Mouse (Mus musculus) CH12.LX (cell line): ENCODE results near the gene Rpa2. TPM values are rescaled to one million over a fixed set of nuclear protein-coding genes. Genes with fewer than 3 reads are reported as not detected.

Source experiments
- DNase-seq: peaks from one replicate; pipeline ENCODE4 v3.0.0-alpha.2; 2013; ENCODE audit errors: extremely low read depth
- H3K27ac ChIP-seq: 2 replicates; pipeline ENCODE4 v1.5.1; 2012; ENCODE audit warnings: low read depth, mild to moderate bottlenecking, control low read depth, moderate library complexity; ENCODE audit not compliant: insufficient read depth
- H3K27me3 ChIP-seq: replicated peaks from 2 replicates; pipeline ENCODE3; 2012; ENCODE audit warnings: inconsistent platforms
- H3K36me3 ChIP-seq, 2 experiments: replicated peaks in 1 of 2; 2 replicates each; pipeline versions ENCODE3 to v1.6.1; 2012; ENCODE audit warnings: inconsistent platforms in 1 of 2, low read length in 1 of 2, mild to moderate bottlenecking in 1 of 2, mixed read lengths in 1 of 2, moderate library complexity in 1 of 2; ENCODE audit not compliant: control insufficient read depth in 1 of 2, insufficient read depth in 1 of 2
- H3K4me1 ChIP-seq, 2 experiments: 2 replicates each; pipeline ENCODE4 v1.6.1; 2012; ENCODE audit warnings: inconsistent platforms in 1 of 2, moderate library complexity in 1 of 2; ENCODE audit not compliant: insufficient read depth in 2 of 2, control insufficient read depth in 1 of 2
- H3K4me2 ChIP-seq: 2 replicates; pipeline ENCODE4 v1.6.1; 2012; ENCODE audit warnings: low read depth, mild to moderate bottlenecking, control low read depth; ENCODE audit not compliant: poor library complexity, insufficient read depth, severe bottlenecking
- H3K4me3 ChIP-seq, 3 experiments: fragments of 150-350 bp in 1 of 3; sonication (generic) in 1 of 3; replicated peaks in 1 of 3; 2 replicates each; pipeline versions ENCODE3 to v1.5.1; 2011 to 2012; ENCODE audit warnings: low read depth in 2 of 3, low read length in 2 of 3, mild to moderate bottlenecking in 2 of 3, moderate library complexity in 2 of 3, control low read depth in 1 of 3, improper control_type of control experiment in 1 of 3, inconsistent platforms in 1 of 3, mixed read lengths in 1 of 3; ENCODE audit not compliant: poor library complexity in 1 of 3
- H3K79me2 ChIP-seq: replicated peaks from 2 replicates; pipeline ENCODE4 v1.6.1; 2012; ENCODE audit warnings: mild to moderate bottlenecking, moderate library complexity; ENCODE audit not compliant: control insufficient read depth, poor library complexity, insufficient read depth, severe bottlenecking; ENCODE audit errors: extremely low read depth
- H3K9ac ChIP-seq: 2 replicates; pipeline ENCODE4 v1.6.1; 2012; ENCODE audit warnings: low read depth, mild to moderate bottlenecking, control low read depth, moderate library complexity; ENCODE audit not compliant: insufficient read depth
- H3K9me3 ChIP-seq: replicated peaks from 2 replicates; pipeline ENCODE3; 2012; ENCODE audit warnings: low read length, inconsistent platforms, mixed read lengths
- BHLHE40 ChIP-seq: IDR thresholded peaks from 2 replicates; pipeline ENCODE4 v1.6.1; 2011; ENCODE audit warnings: mild to moderate bottlenecking, low read depth, low read length, improper control_type of control experiment
- CHD2 ChIP-seq: IDR thresholded peaks from 2 replicates; pipeline ENCODE4 v1.6.1; 2011; ENCODE audit warnings: low read length, improper control_type of control experiment
- E2F4 ChIP-seq: IDR thresholded peaks from 2 replicates; pipeline ENCODE4 v1.6.1; 2011; ENCODE audit warnings: low read depth, low read length, improper control_type of control experiment; ENCODE audit not compliant: insufficient replicate concordance
- EP300 ChIP-seq: IDR thresholded peaks from 2 replicates; pipeline ENCODE4 v1.6.1; 2011; ENCODE audit warnings: low read length, improper control_type of control experiment
- ETS1 ChIP-seq: conservative IDR thresholded peaks from 2 replicates; pipeline ENCODE4 v1.6.1; 2012; ENCODE audit warnings: low read depth, mild to moderate bottlenecking, inconsistent platforms, low read length, improper control_type of control experiment, moderate library complexity
- GABPA ChIP-seq: IDR thresholded peaks from 2 replicates; pipeline ENCODE4 v1.6.1; 2012; ENCODE audit warnings: low read depth, low read length, improper control_type of control experiment, inconsistent platforms; ENCODE audit not compliant: insufficient replicate concordance
- HCFC1 ChIP-seq: IDR thresholded peaks from 2 replicates; pipeline ENCODE4 v1.6.1; 2012; ENCODE audit warnings: low read depth, mild to moderate bottlenecking, inconsistent platforms, low read length, improper control_type of control experiment
- IRF4 ChIP-seq: IDR thresholded peaks from 2 replicates; pipeline ENCODE4 v1.6.1; 2014; ENCODE audit warnings: low read depth, mild to moderate bottlenecking, inconsistent platforms, low read length, improper control_type of control experiment
- JUND ChIP-seq: conservative IDR thresholded peaks from 2 replicates; pipeline ENCODE4 v1.6.1; 2011; ENCODE audit warnings: low read depth, low read length, improper control_type of control experiment
- MAFK ChIP-seq: IDR thresholded peaks from 2 replicates; pipeline ENCODE4 v1.6.1; 2011; ENCODE audit warnings: low read length, improper control_type of control experiment; ENCODE audit not compliant: insufficient replicate concordance
- MAX ChIP-seq: IDR thresholded peaks from 2 replicates; pipeline ENCODE4 v1.6.1; 2011; ENCODE audit warnings: low read length, improper control_type of control experiment
- MAZ ChIP-seq: IDR thresholded peaks from 2 replicates; pipeline ENCODE4 v1.6.1; 2012; ENCODE audit warnings: low read depth, mild to moderate bottlenecking, inconsistent platforms, low read length, improper control_type of control experiment, moderate library complexity
- MYC ChIP-seq: IDR thresholded peaks from 2 replicates; pipeline ENCODE4 v1.6.1; 2011; ENCODE audit warnings: low read depth, mild to moderate bottlenecking, improper control_type of control experiment, low read length
- NRF1 ChIP-seq: IDR thresholded peaks from 2 replicates; pipeline ENCODE4 v1.6.1; 2014; ENCODE audit warnings: low read depth, mild to moderate bottlenecking, inconsistent platforms, low read length, improper control_type of control experiment, moderate library complexity
- PAX5 ChIP-seq: IDR thresholded peaks from 2 replicates; pipeline ENCODE4 v1.6.1; 2012; ENCODE audit warnings: low read length, inconsistent platforms, mixed read lengths
- POLR2A ChIP-seq: IDR thresholded peaks from 2 replicates; pipeline ENCODE4 v1.6.1; 2011; ENCODE audit warnings: low read depth, mild to moderate bottlenecking, improper control_type of control experiment, low read length
- RAD21 ChIP-seq: IDR thresholded peaks from 2 replicates; pipeline ENCODE4 v1.6.1; 2011; ENCODE audit warnings: low read depth, mild to moderate bottlenecking, low read length, improper control_type of control experiment, moderate library complexity
- RCOR1 ChIP-seq: conservative IDR thresholded peaks from 2 replicates; pipeline ENCODE4 v1.6.1; 2012; ENCODE audit warnings: low read depth, mild to moderate bottlenecking, inconsistent platforms, low read length, improper control_type of control experiment
- SIN3A ChIP-seq: IDR thresholded peaks from 2 replicates; pipeline ENCODE4 v1.6.1; 2012; ENCODE audit warnings: low read length, improper control_type of control experiment, inconsistent platforms
- SMC3 ChIP-seq: IDR thresholded peaks from 2 replicates; pipeline ENCODE4 v1.6.1; 2011; ENCODE audit warnings: low read depth, low read length, improper control_type of control experiment
- TBP ChIP-seq: conservative IDR thresholded peaks from 2 replicates; pipeline ENCODE4 v1.6.1; 2011; ENCODE audit warnings: low read depth, low read length, improper control_type of control experiment
- USF1 ChIP-seq: IDR thresholded peaks from 2 replicates; pipeline ENCODE4 v1.6.1; 2014; ENCODE audit warnings: low read depth, mild to moderate bottlenecking, inconsistent platforms, low read length, improper control_type of control experiment
- ZC3H11A ChIP-seq: IDR thresholded peaks from 2 replicates; pipeline ENCODE4 v1.6.1; 2012; ENCODE audit warnings: low read depth, mild to moderate bottlenecking, inconsistent platforms, low read length, improper control_type of control experiment
- ZKSCAN1 ChIP-seq: IDR thresholded peaks from 2 replicates; pipeline ENCODE4 v1.6.1; 2012; ENCODE audit warnings: low read depth, inconsistent platforms, low read length, improper control_type of control experiment, borderline replicate concordance
- ZNF384 ChIP-seq: IDR thresholded peaks from 2 replicates; pipeline ENCODE4 v1.6.1; 2012; ENCODE audit warnings: low read depth, low read length, improper control_type of control experiment, inconsistent platforms
- dilution Hi-C: fragments of 300-500 bp; cut with MboI; formaldehyde crosslinking; loops from 2 replicates; pipeline ENCODE4 v1.14.3; 2020; ENCODE audit warnings: low sequenced_read_pairs; ENCODE audit not compliant: extremely low pct_unique_long_range_greater_than_20kb, extremely low pct_ligation_motif_present
- in situ Hi-C: fragments of 300-500 bp; cut with MboI; formaldehyde crosslinking; loops from 3 replicates; pipeline ENCODE4 v1.14.3; 2019; ENCODE audit warnings: low sequenced_read_pairs, low pct_ligation_motif_present, low pct_unique_long_range_greater_than_20kb, mixed read lengths
- polyA plus RNA-seq: library from polyadenylated mRNA; unstranded; fragments of >175 nt; gene quantifications from 2 replicates; pipeline ENCODE4 v1.2.1, GENCODE M21; 2012; ENCODE audit warnings: low read depth; ENCODE audit not compliant: insufficient read length
- total RNA-seq, 2 experiments: library from RNA; depleted of rRNA; stranded (reverse); fragments of 300-350 nt in 1 of 2; fragments of >200 nt in 1 of 2; gene quantifications; 2 replicates each; pipeline ENCODE4 v1.2.3; 2012 to 2014

Gene Rpa2
- total and polyA plus RNA-seq, 3 experiments = 80.2 to 142 (median 97.9) TPM

DNA sequence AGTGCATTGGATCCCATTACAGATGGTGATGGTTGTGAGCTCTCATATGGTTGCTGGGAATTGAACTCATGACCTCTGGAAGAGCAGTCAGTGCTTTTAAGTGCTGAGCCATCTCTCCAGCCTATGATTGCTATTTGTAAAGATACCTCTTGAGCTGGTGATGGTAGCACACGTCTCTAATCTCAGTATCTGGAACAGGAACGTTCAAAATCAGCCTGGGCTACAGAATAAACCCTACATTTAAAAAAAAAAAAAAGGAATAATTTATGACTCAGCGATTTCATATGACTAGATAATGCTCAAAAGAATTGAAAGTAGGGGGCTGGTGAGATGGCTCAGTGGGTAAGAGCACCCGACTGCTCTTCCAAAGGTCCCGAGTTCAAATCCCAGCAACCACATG is 35.1 kb downstream of the Rpa2 start:
- no peak overlapping the region for H3K9ac ChIP-seq
- no peak overlapping the region for H3K4me2 ChIP-seq
- no peaks in the 10 kb centered on the region for H3K27me3 ChIP-seq
- TF ChIP-seq MAFK (0 out of 2 replicates have a peak, but pooled peaks have one; percentile 25), ZKSCAN1 (no peak), TBP (peak; percentile 62; the same call in 1 of the 2 replicates)
- TF ChIP-seq, all 38 proteins: peak for 2
- Histone ChIP-seq H3K79me2 (no peaks in the 10 kb centered on the region), H3K9me3 (no peaks in the 10 kb centered on the region), H3K4me1 (peaks cover 8 to 60% of the 10 kb centered on the region in 2 experiments), H3K27ac (peak overlapping the region; percentile 94; the same call in 1 of the 2 replicates), H3K36me3 (no peaks in the 10 kb centered on the region), H3K4me3 (no peak overlapping the region)
- dilution Hi-C loops = no loop called here
- in situ Hi-C loops = no loop called here
- no peak for DNase-seq

DNA sequence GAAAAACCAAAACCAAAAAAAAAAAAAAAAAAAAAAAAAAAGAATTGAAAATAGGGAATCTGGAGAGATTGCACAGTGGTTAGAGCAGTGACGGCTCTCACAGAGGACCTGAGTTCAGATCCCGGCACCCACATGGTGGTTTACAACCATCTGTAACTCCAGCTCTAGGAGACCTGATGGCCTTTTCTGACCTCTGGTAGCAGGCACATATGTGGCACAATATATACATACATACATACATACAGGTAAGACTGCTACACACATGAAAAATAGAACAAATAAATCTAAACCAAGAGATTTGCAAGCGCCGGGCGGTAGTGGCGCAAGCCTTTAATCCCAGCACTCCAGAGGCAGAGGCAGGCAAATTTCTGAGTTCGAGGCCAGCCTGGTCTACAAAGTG is 35.7 kb downstream of the Rpa2 start:
- TF ChIP-seq ZNF384 = no peak
- no peak for TF ChIP-seq IRF4
- no peak for TF ChIP-seq POLR2A
- no peak for TF ChIP-seq JUND
- no peak for TF ChIP-seq ZKSCAN1
- TF ChIP-seq MAX = no peak
- no peak for TF ChIP-seq PAX5
- TF ChIP-seq E2F4 = no peak
- TF ChIP-seq SMC3 = no peak
- H3K4me1 ChIP-seq = peaks cover 15 to 65% of the 10 kb centered on the region in 2 experiments
- in situ Hi-C loops = no loop called here
- H3K9me3 ChIP-seq = no peaks in the 10 kb centered on the region
- H3K4me2 ChIP-seq = no peak overlapping the region
- H3K4me3 ChIP-seq = no peak overlapping the region
- no peaks in the 10 kb centered on the region for H3K27me3 ChIP-seq
- H3K27ac ChIP-seq = peak overlapping the region; percentile 95; the same call in 1 of the 2 replicates
- no peaks in the 10 kb centered on the region for H3K79me2 ChIP-seq
- DNase-seq = no peak
- dilution Hi-C loops = no loop called here
- no peak overlapping the region for H3K9ac ChIP-seq
- H3K36me3 ChIP-seq = no peaks in the 10 kb centered on the region

DNA sequence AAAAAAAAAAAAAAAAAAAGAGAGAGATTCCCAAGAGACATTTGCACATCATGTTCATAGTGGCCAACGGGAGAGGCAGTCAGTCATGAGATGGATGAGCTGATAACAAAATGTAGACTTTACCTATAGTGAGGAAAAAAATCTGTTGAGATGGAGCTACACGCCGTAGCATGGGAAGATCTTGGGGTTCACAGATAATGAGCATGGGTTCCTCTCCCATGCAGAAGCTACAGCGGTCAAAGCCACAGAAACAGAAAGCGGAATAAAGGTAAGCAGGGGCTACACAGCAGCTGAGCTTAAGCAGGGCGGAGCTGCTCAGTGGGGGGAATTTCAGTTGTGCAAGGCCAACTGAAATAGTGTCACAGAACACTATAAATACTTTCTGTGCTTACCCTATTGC is 36.2 kb downstream of the Rpa2 start:
- peak overlapping the region; percentile 95 for H3K27ac ChIP-seq
- peak overlapping the region in 1 of 3 experiments; percentile 20 for H3K4me3 ChIP-seq
- H3K27me3 ChIP-seq = no peaks in the 10 kb centered on the region
- in situ Hi-C loops (no loop called here), dilution Hi-C loops (no loop called here)
- DNase-seq = peak; percentile 82
- no peaks in the 10 kb centered on the region for H3K79me2 ChIP-seq
- no peaks in the 10 kb centered on the region for H3K36me3 ChIP-seq
- H3K9me3 ChIP-seq = no peaks in the 10 kb centered on the region
- no peak overlapping the region; the same call in 1 of the 2 replicates for H3K9ac ChIP-seq
- peak overlapping the region; percentile 76 for H3K4me2 ChIP-seq
- H3K4me1 ChIP-seq = peaks cover 16 to 70% of the 10 kb centered on the region in 2 experiments
- TF ChIP-seq CHD2 (no peak), NRF1 (peak; percentile 31; the same call in 1 of the 2 replicates), MAX (peak; percentile 64; the same call in 1 of the 2 replicates), TBP (no peak), JUND (no peak; the same call in 1 of the 2 replicates), HCFC1 (no peak), MAZ (peak; percentile 73; the same call in 1 of the 2 replicates), RCOR1 (peak; percentile 45; the same call in 1 of the 2 replicates), POLR2A (no peak), GABPA (no peak), USF1 (no peak), RAD21 (no peak), MYC (peak; percentile 57; the same call in 1 of the 2 replicates), MAFK (no peak), BHLHE40 (peak; percentile 38; the same call in 1 of the 2 replicates), ZNF384 (peak; percentile 93), EP300 (peak; percentile 80), ETS1 (peak; percentile 83), SIN3A (peak; percentile 60; the same call in 1 of the 2 replicates), ZC3H11A (no peak)
